Mouse (Mus musculus) brain, embryonic 14.5 days (tissue): ENCODE measurements around the gene Gm43552.

Experiments
- CTCF ChIP-seq: fragments of 200-500 bp; IDR thresholded peaks from 2 replicates; pipeline ENCODE4 v1.5.1; 2012; ENCODE audit warnings: inconsistent platforms, mild to moderate bottlenecking, moderate library complexity, borderline replicate concordance; ENCODE audit not compliant: insufficient read depth, insufficient read length; ENCODE audit errors: extremely low read depth
- POLR2A ChIP-seq: fragments of 200-500 bp; IDR thresholded peaks from 2 replicates; pipeline ENCODE4 v1.6.1; 2012; ENCODE audit warnings: mild to moderate bottlenecking, inconsistent platforms, borderline replicate concordance; ENCODE audit not compliant: poor library complexity, insufficient read depth, insufficient read length, severe bottlenecking; ENCODE audit errors: extremely low read depth

- TF ChIP-seq CTCF, result no peak
- peak; percentile 88 for TF ChIP-seq POLR2A
These were observed 56.6 kb downstream of the Gm43552 start, which contains the start of gene Ugdh for GRCm38 (mm10) chr5:65435806-65436561.
